Mouse (Mus musculus) lung, embryonic 16.5 days (tissue): ENCODE results near the gene Bmp2k. TPM values are rescaled to one million over a fixed set of nuclear protein-coding genes. Genes with fewer than 3 reads are reported as not detected.

Experiments used
- polyA plus RNA-seq: library from polyadenylated mRNA; unstranded; fragments of >200 nt; fragmentation: Nextera tagmentation; extraction: Ambion mirVana; gene quantifications from 2 replicates; pipeline ENCODE4 v1.2.1, GENCODE M21; 2015

Gene Bmp2k
- polyA plus RNA-seq, 1 experiment from 2014 or later, result 11.5 TPM

Other genes with a start within 250 kb of the Bmp2k start
- gene Anxa3, start 204.3 kb upstream of the Bmp2k start, polyA plus RNA-seq, result 95.7 and 124 TPM in 2 replicates
- 1.8 and 2.7 TPM in 2 replicates for gene Paqr3, start 113.9 kb downstream of the Bmp2k start, polyA plus RNA-seq